Mouse (Mus musculus): Measurements from ENCODE around the gene Klrb1b. TPM values are rescaled to one million over a fixed set of nuclear protein-coding genes. Genes with fewer than 3 reads are reported as not detected.
"Not testable (repeated sequence)": the region's sequence is repeated elsewhere in the genome, so short reads cannot be mapped to it uniquely, and the experiment has no call there.

Klrb1b gene
- total and polyA plus RNA-seq, 2 experiments from 2014 or later, result not detected

DNA sequence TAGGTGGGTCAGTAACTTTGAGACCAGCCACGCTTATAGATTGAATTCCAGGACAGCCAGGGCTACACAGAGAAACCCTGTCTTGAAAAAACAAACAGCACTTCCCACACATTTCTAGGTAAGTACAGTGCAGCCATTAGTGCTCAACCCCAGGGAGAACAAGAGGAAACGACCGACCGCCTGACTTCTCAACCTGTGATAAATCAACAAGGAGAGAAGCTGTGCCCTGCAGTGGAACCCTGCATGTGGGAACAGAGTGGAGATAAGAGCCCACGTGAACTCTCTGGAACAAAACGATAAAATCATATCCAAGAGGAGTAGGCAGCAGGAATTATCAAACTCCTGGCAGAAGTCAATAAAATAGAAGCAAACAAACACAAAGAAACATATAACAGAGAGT lies 32.4 kb downstream of the Klrb1b start:
- no peak for ATAC-seq (ENCODE audit: insufficient read depth, low read depth)
- Histone ChIP-seq H3K27me3 (ENCODE audit: control insufficient read depth, insufficient read depth, low read length) (no peaks in the 10 kb centered on the region), H3K9ac (replicated peaks; ENCODE audit: low read depth, low read length) (no peak overlapping the region), H3K9me3 (replicated peaks; ENCODE audit: control insufficient read depth, low read length) (no peaks in the 10 kb centered on the region), H3K4me3 (ENCODE audit: low read depth, low read length) (no peak overlapping the region), H3K27ac (ENCODE audit: low read depth) (no peak overlapping the region), H3K36me3 (replicated peaks; ENCODE audit: control insufficient read depth, insufficient read depth, low read length) (no peaks in the 10 kb centered on the region), H3K4me1 (ENCODE audit: control insufficient read depth, insufficient read depth) (no peaks in the 10 kb centered on the region), H3K4me2 (ENCODE audit: low read depth, low read length) (no peak overlapping the region)
- WGBS, result 17% methylated on average over 6 of the region's 6 CpGs
- TF ChIP-seq CTCF (IDR thresholded peaks at IDR 0.05; ENCODE audit: low read depth), result no peak
- no peak for TF ChIP-seq EP300 (IDR thresholded peaks at IDR 0.05; ENCODE audit: low read depth)
- DNase-seq (ENCODE audit: low spot score), result no peak

- not testable (repeated sequence) for H3K4me2 ChIP-seq (ENCODE audit: low read depth, low read length); H3K27ac ChIP-seq (ENCODE audit: low read depth); H3K9me3 ChIP-seq (replicated peaks; ENCODE audit: control insufficient read depth, low read length); H3K9ac ChIP-seq (replicated peaks; ENCODE audit: low read depth, low read length); H3K4me3 ChIP-seq (ENCODE audit: low read depth, low read length); ATAC-seq (ENCODE audit: insufficient read depth, low read depth); H3K4me1 ChIP-seq (ENCODE audit: control insufficient read depth, insufficient read depth); DNase-seq (ENCODE audit: low spot score); H3K36me3 ChIP-seq (replicated peaks; ENCODE audit: control insufficient read depth, insufficient read depth, low read length); H3K27me3 ChIP-seq (ENCODE audit: control insufficient read depth, insufficient read depth, low read length)
- 69% methylated on average over 4 of the region's 4 CpGs for WGBS
Observed at GRCm38 (mm10) chr6:128790491-128790994, 35.6 kb downstream of the Klrb1b start.

DNA sequence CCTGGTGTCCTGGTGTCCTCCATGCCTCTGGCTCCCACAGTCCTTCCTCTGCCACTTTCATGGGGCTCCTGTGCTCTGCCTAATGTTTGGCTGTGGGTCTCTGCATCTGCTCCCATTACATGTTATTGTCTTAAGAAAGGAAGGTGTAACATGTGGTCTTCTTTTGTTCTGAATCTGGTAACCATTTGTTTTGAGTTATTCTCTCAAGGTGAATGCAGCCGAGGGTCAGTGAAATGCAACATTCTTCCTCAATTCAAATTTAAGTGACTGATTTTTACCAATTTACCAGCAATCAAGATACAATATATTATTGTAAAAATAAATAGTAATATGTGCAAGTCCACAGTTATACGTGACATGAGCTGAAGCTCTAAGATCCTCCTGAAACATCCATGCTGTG lies 37.0 kb downstream of the Klrb1b start, which contains the start of gene Klrb1c:
Klrb1c (minus strand) TSS at position 101 of the 400 bp plus-strand sequence.
- H3K27me3 ChIP-seq (ENCODE audit: control insufficient read depth, insufficient read depth, low read length), result no peaks in the 10 kb centered on the region
- TF ChIP-seq CTCF (IDR thresholded peaks at IDR 0.05; ENCODE audit: low read depth) (no peak), EP300 (IDR thresholded peaks at IDR 0.05; ENCODE audit: low read depth) (no peak)
- H3K36me3 ChIP-seq (replicated peaks; ENCODE audit: control insufficient read depth, insufficient read depth, low read length), result no peaks in the 10 kb centered on the region
- H3K9ac ChIP-seq (replicated peaks; ENCODE audit: low read depth, low read length), result no peak within 1 kb of the TSS
- WGBS, result 86% methylated on average over 2 of the region's 2 CpGs
- H3K4me2 ChIP-seq (ENCODE audit: low read depth, low read length), result no peak within 1 kb of the TSS
- H3K4me1 ChIP-seq (ENCODE audit: control insufficient read depth, insufficient read depth), result no peaks in the 10 kb centered on the region
- DNase-seq (ENCODE audit: low spot score) (no peak), ATAC-seq (ENCODE audit: insufficient read depth, low read depth) (no peak)
- no peaks in the 10 kb centered on the region for H3K9me3 ChIP-seq (replicated peaks; ENCODE audit: control insufficient read depth, low read length)
- H3K4me3 ChIP-seq (ENCODE audit: low read depth, low read length), result no peak within 1 kb of the TSS
- no peak within 1 kb of the TSS for H3K27ac ChIP-seq (ENCODE audit: low read depth)

DNA sequence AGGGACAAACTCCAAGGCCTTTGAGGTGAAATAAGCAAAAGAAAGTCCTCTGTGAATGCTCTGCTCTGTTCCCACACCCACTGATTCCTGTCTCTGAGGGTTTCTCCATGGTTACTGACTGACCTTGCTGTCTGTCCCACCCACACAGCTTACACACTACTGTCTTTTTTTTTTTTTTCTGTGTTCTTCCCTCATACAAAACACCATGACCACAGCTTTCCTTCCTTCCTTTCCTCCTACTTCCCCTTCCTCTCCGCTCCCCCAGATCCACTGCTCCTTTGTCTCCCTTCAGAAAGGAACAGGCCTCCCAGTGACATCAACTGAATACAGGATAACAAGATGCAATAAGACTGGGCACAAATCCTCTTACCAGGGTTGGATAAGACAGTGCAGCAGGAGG lies 37.6 kb downstream of the Klrb1b start:
- Histone ChIP-seq H3K27me3 (ENCODE audit: control insufficient read depth, insufficient read depth, low read length) (no peaks in the 10 kb centered on the region), H3K27ac (ENCODE audit: low read depth) (no peak overlapping the region), H3K4me3 (ENCODE audit: low read depth, low read length) (no peak overlapping the region), H3K9me3 (replicated peaks; ENCODE audit: control insufficient read depth, low read length) (no peaks in the 10 kb centered on the region), H3K36me3 (replicated peaks; ENCODE audit: control insufficient read depth, insufficient read depth, low read length) (no peaks in the 10 kb centered on the region), H3K4me2 (ENCODE audit: low read depth, low read length) (no peak overlapping the region), H3K9ac (replicated peaks; ENCODE audit: low read depth, low read length) (no peak overlapping the region), H3K4me1 (ENCODE audit: control insufficient read depth, insufficient read depth) (no peaks in the 10 kb centered on the region)
- 87% methylated on average over 1 of the region's 1 CpGs for WGBS
- ATAC-seq (ENCODE audit: insufficient read depth, low read depth), result no peak
- no peak for DNase-seq (ENCODE audit: low spot score)
- TF ChIP-seq EP300 (IDR thresholded peaks at IDR 0.05; ENCODE audit: low read depth), result no peak
- no peak for TF ChIP-seq CTCF (IDR thresholded peaks at IDR 0.05; ENCODE audit: low read depth)

DNA sequence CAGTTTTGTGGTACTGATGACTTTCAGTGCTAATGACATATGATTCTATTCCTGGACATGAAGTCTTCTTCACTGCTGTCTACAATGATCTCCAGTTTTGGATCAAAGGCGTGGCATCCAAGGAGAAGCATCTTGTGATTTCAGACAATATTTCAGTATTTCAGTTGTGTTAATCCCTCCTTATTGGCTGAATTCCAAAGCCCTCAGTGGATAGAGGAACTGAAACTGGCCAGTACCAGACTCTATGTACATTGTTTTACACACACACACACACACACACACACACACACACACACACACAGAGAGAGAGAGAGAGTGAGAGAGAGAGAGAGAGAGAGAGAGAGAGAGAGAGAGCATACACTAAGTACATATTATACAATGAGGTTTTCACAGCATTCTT lies 39.7 kb downstream of the Klrb1b start:
- ATAC-seq (ENCODE audit: insufficient read depth, low read depth); DNase-seq (ENCODE audit: low spot score); H3K9me3 ChIP-seq (replicated peaks; ENCODE audit: control insufficient read depth, low read length); H3K27me3 ChIP-seq (ENCODE audit: control insufficient read depth, insufficient read depth, low read length); H3K4me1 ChIP-seq (ENCODE audit: control insufficient read depth, insufficient read depth); H3K4me2 ChIP-seq (ENCODE audit: low read depth, low read length); H3K9ac ChIP-seq (replicated peaks; ENCODE audit: low read depth, low read length); H3K27ac ChIP-seq (ENCODE audit: low read depth); H3K36me3 ChIP-seq (replicated peaks; ENCODE audit: control insufficient read depth, insufficient read depth, low read length); H3K4me3 ChIP-seq (ENCODE audit: low read depth, low read length): not testable (repeated sequence)
- 67% methylated on average over 1 of the region's 1 CpGs for WGBS

- no peak for DNase-seq (ENCODE audit: low spot score)
- H3K9me3 ChIP-seq (replicated peaks; ENCODE audit: control insufficient read depth, low read length), result no peaks in the 10 kb centered on the region
- H3K4me2 ChIP-seq (ENCODE audit: low read depth, low read length), result no peak overlapping the region
- no peak overlapping the region for H3K9ac ChIP-seq (replicated peaks; ENCODE audit: low read depth, low read length)
- TF ChIP-seq CTCF (IDR thresholded peaks at IDR 0.05; ENCODE audit: low read depth) (no peak), EP300 (IDR thresholded peaks at IDR 0.05; ENCODE audit: low read depth) (no peak)
- ATAC-seq (ENCODE audit: insufficient read depth, low read depth), result no peak
- H3K27ac ChIP-seq (ENCODE audit: low read depth), result no peak overlapping the region
- H3K27me3 ChIP-seq (ENCODE audit: control insufficient read depth, insufficient read depth, low read length), result no peaks in the 10 kb centered on the region
- H3K36me3 ChIP-seq (replicated peaks; ENCODE audit: control insufficient read depth, insufficient read depth, low read length), result no peaks in the 10 kb centered on the region
- H3K4me3 ChIP-seq (ENCODE audit: low read depth, low read length), result no peak overlapping the region
- H3K4me1 ChIP-seq (ENCODE audit: control insufficient read depth, insufficient read depth), result no peaks in the 10 kb centered on the region
- WGBS, result 84% methylated on average over 10 of the region's 10 CpGs
Observed at GRCm38 (mm10) chr6:128769481-128770253, 56.5 kb downstream of the Klrb1b start.
